Mouse (Mus musculus): ENCODE data around the gene Myo5c. TPM values are rescaled to one million over a fixed set of nuclear protein-coding genes. Genes with fewer than 3 reads are reported as not detected.

Myo5c gene
- polyA plus RNA-seq, 1 experiment from 2014 or later: 4.4 TPM

DNA sequence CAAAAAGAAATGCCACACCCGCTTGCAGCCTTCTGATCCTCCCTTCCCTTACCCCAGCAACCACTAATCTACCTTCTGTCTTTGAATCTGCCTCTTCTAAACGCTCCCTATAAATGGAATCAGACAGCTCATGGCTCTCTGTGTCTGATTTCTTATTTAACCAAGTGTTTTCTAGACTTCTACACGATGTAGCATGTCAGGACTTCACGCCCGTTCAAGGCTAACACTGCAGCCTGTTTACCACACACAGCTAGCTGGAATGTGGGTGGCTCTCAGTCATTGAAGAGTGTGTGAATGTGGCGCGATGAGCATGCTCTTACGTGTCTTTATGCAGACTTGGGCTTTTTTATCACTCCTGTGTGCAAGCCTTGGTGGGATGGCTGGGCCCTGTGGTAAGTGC is 121.3 kb downstream of the Myo5c start:
- ATAC-seq: no peak
- Histone ChIP-seq H3K4me3 (ENCODE audit: low read length) (no peak overlapping the region), H3K4me2 (ENCODE audit: low read depth, low read length) (no peak overlapping the region), H3K9ac (ENCODE audit: low read depth, low read length) (no peak overlapping the region), H3K36me3 (ENCODE audit: control insufficient read depth, insufficient read depth, low read length) (no peaks in the 10 kb centered on the region), H3K27ac (ENCODE audit: low read length) (no peak overlapping the region), H3K27me3 (replicated peaks; ENCODE audit: control insufficient read depth, insufficient read depth, low read length) (no peaks in the 10 kb centered on the region), H3K9me3 (ENCODE audit: control insufficient read depth, low read length) (no peaks in the 10 kb centered on the region), H3K4me1 (ENCODE audit: control insufficient read depth, insufficient read depth, low read length) (no peaks in the 10 kb centered on the region)
- 68% methylated on average over 8 of the region's 8 CpGs for WGBS

Other genes starting within 250 kb of the Myo5c start
- 264 and 267 TPM in 2 replicates for gene Arpp19, start 194.4 kb upstream of the Myo5c start, polyA plus RNA-seq (2015; fragmentation: Nextera tagmentation; extraction: Ambion mirVana)
- 4.3 and 4.9 TPM in 2 replicates for gene Myo5a, start 161.0 kb upstream of the Myo5c start, polyA plus RNA-seq (2015; fragmentation: Nextera tagmentation; extraction: Ambion mirVana)
- 15.8 and 16.2 TPM in 2 replicates for gene Gnb5, start 74.3 kb downstream of the Myo5c start, polyA plus RNA-seq (2015; fragmentation: Nextera tagmentation; extraction: Ambion mirVana)
- gene Bcl2l10, start 115.7 kb downstream of the Myo5c start, polyA plus RNA-seq (2015; fragmentation: Nextera tagmentation; extraction: Ambion mirVana): not detected in 2 replicates
- gene Mapk6, start 178.0 kb downstream of the Myo5c start, polyA plus RNA-seq (2015; fragmentation: Nextera tagmentation; extraction: Ambion mirVana): 43.5 and 45.9 TPM in 2 replicates
- gene Leo1, start 209.5 kb downstream of the Myo5c start, polyA plus RNA-seq (2015; fragmentation: Nextera tagmentation; extraction: Ambion mirVana): 26.8 and 31.1 TPM in 2 replicates